Comparison of ENCODE assay signal across 17 mouse cellular contexts in genomic region chr15:103010847-103011555, GRCm38 (mm10). TPM values are rescaled to one million over a fixed set of nuclear protein-coding genes. Genes with fewer than 3 reads are reported as not detected.
A peak's percentile ranks its signal among the peaks of the same experiment; 100 is the strongest.
DNase-seq lines count a peak whose midpoint lies in the region; ATAC-seq and TF ChIP-seq lines count a peak whose summit lies in the region.
"Had no signal": no experiment of that assay in that cellular context is flagged by ENCODE, and none has a peak within 500 bp of the region (broad histone marks: within the 10 kb centered on the region; RNA-seq: fewer than 3 reads in every experiment).

No protein-coding gene starts in this region.

- TF ChIP-seq CTCF in small intestine, adult 2 months (IDR thresholded peaks at IDR 0.05; ENCODE audit: extremely low read depth, insufficient read length, insufficient replicate concordance, low read depth, low read length) = no peak

- H3K4me3 ChIP-seq in intestine, embryonic 15.5 days (replicated peaks) = peak overlapping the region; percentile 37
- peak overlapping the region; percentile 54 for H3K4me3 ChIP-seq in small intestine, adult 2 months (ENCODE audit: low read depth, low read length)
- H3K4me3 ChIP-seq: heart, adult 2 months; myocyte had no signal

- H3K27me3 ChIP-seq in intestine, embryonic 15.5 days (replicated peaks) = peaks cover 87% of the 10 kb centered on the region
- H3K27me3 ChIP-seq in small intestine, adult 2 months (ENCODE audit: control insufficient read depth, insufficient read depth, low read length) = peaks cover 71% of the 10 kb centered on the region
- H3K27me3 ChIP-seq: Patski had no signal

- no peak for ATAC-seq in intestine, embryonic 15.5 days
- ATAC-seq: forebrain, embryonic 16.5 days; inflammation-experienced regulatory T-cells, adult 6 months; Patski had no signal

- H3K9me3 ChIP-seq in intestine, embryonic 15.5 days = no peaks in the 10 kb centered on the region

- 9% methylated on average over 28 of the region's 28 CpGs for WGBS in intestine, embryonic 15.5 days
- 7% methylated on average over 28 of the region's 28 CpGs for WGBS in small intestine, adult 2 months

- peaks cover 28% of the 10 kb centered on the region for H3K4me1 ChIP-seq in intestine, embryonic 15.5 days (replicated peaks)
- peaks cover 2% of the 10 kb centered on the region for H3K4me1 ChIP-seq in small intestine, adult 2 months (ENCODE audit: control insufficient read depth, insufficient read depth, insufficient read length, low read length)

- DNase-seq in adrenal gland, adult (ENCODE audit: inconsistent age in 2 of 2, low spot score in 1 of 2) = peak; percentile 50 to 85
- no peak for DNase-seq in adrenal gland, postnatal 4 days (ENCODE audit: low spot score in 2 of 2)
- DNase-seq in kidney, postnatal 10 days = peak; percentile 33
- DNase-seq in kidney, adult 8-10 months = no peak
- DNase-seq in layer of hippocampus, postnatal 14 days (ENCODE audit: low spot score in 2 of 2) = no peak
- no peak for DNase-seq in MN1 (ENCODE audit: low spot score)
- DNase-seq: heart, adult 2 months; right cerebral cortex, postnatal 4 days; thymus, postnatal 4 days had no signal

- peak overlapping the region; percentile 61 for H3K4me2 ChIP-seq in intestine, embryonic 15.5 days (replicated peaks)

- H3K9ac ChIP-seq in intestine, embryonic 15.5 days = peak overlapping the region; percentile 52

- no peaks in the 10 kb centered on the region for H3K36me3 ChIP-seq in intestine, embryonic 15.5 days
- no peaks in the 10 kb centered on the region for H3K36me3 ChIP-seq in small intestine, adult 2 months (ENCODE audit: control insufficient read depth, insufficient read depth, low read length)

- no peak for TF ChIP-seq POLR2A in small intestine, adult 2 months (IDR thresholded peaks at IDR 0.05; ENCODE audit: low read depth, low read length)

- peak overlapping the region; percentile 82 for H3K27ac ChIP-seq in intestine, embryonic 15.5 days
- peak overlapping the region; percentile 68; the same call in 1 of the 2 replicates for H3K27ac ChIP-seq in small intestine, adult 2 months (ENCODE audit: insufficient read depth, low read depth, low read length)
- H3K27ac ChIP-seq: heart, adult 2 months; macrophage had no signal

RNA-seq across cellular contexts. Expression of gene Hoxc4, which starts 7.7 kb away (rescaled TPM):
- 10 to 100 TPM; 11.3 to 13.4 TPM for total RNA-seq in adrenal gland, postnatal 4 days (2021)
- polyA plus RNA-seq in intestine, embryonic 15.5 days (2015; fragmentation: Nextera tagmentation; extraction: Ambion mirVana) = 9.5 and 10.6 TPM in 2 replicates
- polyA plus RNA-seq in small intestine, adult 2 months (2012; rRNA removed) = 0.38 and 2.1 TPM in 2 replicates
- total RNA-seq in layer of hippocampus, postnatal 14 days (2021) = not detected
- total RNA-seq: heart, adult 2 months; left cerebral cortex, postnatal 25 days had no signal
- polyA plus RNA-seq: forebrain, embryonic 16.5 days; inflammation-experienced regulatory T-cells, adult 6 months; macrophage had no signal

RNA-seq across cellular contexts. Expression of gene Hoxc6, which starts 12.9 kb away (rescaled TPM):
- 10 to 100 TPM; 40.3 to 41.5 TPM for total RNA-seq in adrenal gland, postnatal 4 days (2021)
- polyA plus RNA-seq in intestine, embryonic 15.5 days (2015; fragmentation: Nextera tagmentation; extraction: Ambion mirVana) = 5.7 and 6.1 TPM in 2 replicates
- 0.05 and 5.0 TPM in 2 replicates for polyA plus RNA-seq in small intestine, adult 2 months (2012; rRNA removed)
- not detected for total RNA-seq in layer of hippocampus, postnatal 14 days (2021)
- total RNA-seq: heart, adult 2 months; left cerebral cortex, postnatal 25 days had no signal
- polyA plus RNA-seq: forebrain, embryonic 16.5 days; heart, adult 2 months; inflammation-experienced regulatory T-cells, adult 6 months; macrophage had no signal

RNA-seq across cellular contexts. Expression of gene Hoxc8, which starts 20.6 kb away (rescaled TPM):
- 10 to 100 TPM; 22.2 to 22.7 TPM for total RNA-seq in adrenal gland, postnatal 4 days (2021)
- polyA plus RNA-seq in intestine, embryonic 15.5 days (2015; fragmentation: Nextera tagmentation; extraction: Ambion mirVana) = 6.2 and 7.0 TPM in 2 replicates
- 1.8 TPM in 1 of 2 replicates, not detected in the other for polyA plus RNA-seq in small intestine, adult 2 months (2012; rRNA removed)
- total RNA-seq in layer of hippocampus, postnatal 14 days (2021) = not detected
- total RNA-seq: heart, adult 2 months; left cerebral cortex, postnatal 25 days had no signal
- polyA plus RNA-seq: forebrain, embryonic 16.5 days; heart, adult 2 months; macrophage had no signal

RNA-seq across cellular contexts. Expression of gene Hoxc9, which starts 34.8 kb away (rescaled TPM):
- total RNA-seq in adrenal gland, postnatal 4 days (2021) = 1 to 10 TPM; 3.0 to 4.8 TPM
- polyA plus RNA-seq in intestine, embryonic 15.5 days (2015; fragmentation: Nextera tagmentation; extraction: Ambion mirVana) = 1.3 and 1.4 TPM in 2 replicates
- polyA plus RNA-seq in small intestine, adult 2 months (2012; rRNA removed) = 0.22 TPM in 1 of 2 replicates, not detected in the other
- total RNA-seq in layer of hippocampus, postnatal 14 days (2021) = not detected
- total RNA-seq: heart, adult 2 months; left cerebral cortex, postnatal 25 days had no signal
- polyA plus RNA-seq: forebrain, embryonic 16.5 days; heart, adult 2 months; inflammation-experienced regulatory T-cells, adult 6 months; macrophage had no signal

RNA-seq across cellular contexts. Expression of gene Hoxc5, which starts 43.8 kb away (rescaled TPM):
- 1 to 10 TPM; 7.9 to 8.0 TPM for total RNA-seq in adrenal gland, postnatal 4 days (2021)
- 7.7 and 10.1 TPM in 2 replicates for polyA plus RNA-seq in intestine, embryonic 15.5 days (2015; fragmentation: Nextera tagmentation; extraction: Ambion mirVana)
- 0.28 and 1.7 TPM in 2 replicates for polyA plus RNA-seq in small intestine, adult 2 months (2012; rRNA removed)
- not detected for total RNA-seq in layer of hippocampus, postnatal 14 days (2021)
- total RNA-seq: heart, adult 2 months; left cerebral cortex, postnatal 25 days had no signal
- polyA plus RNA-seq: forebrain, embryonic 16.5 days; inflammation-experienced regulatory T-cells, adult 6 months; macrophage had no signal

Comparison
In these comparisons a context has a peak if more than half of its experiments do, and no peak if none do; other contexts are left out.
1. DNase-seq: peak in adrenal gland, adult (2 of 2) and kidney, postnatal 10 days (single experiment); none in adrenal gland, postnatal 4 days (0 of 2), kidney, adult 8-10 months (0 of 2), layer of hippocampus, postnatal 14 days (0 of 2) and MN1 (single experiment).
2. RNA of gene Hoxc4, which starts 7.7 kb away (total RNA-seq): 11.3 to 13.4 TPM in adrenal gland, postnatal 4 days; not detected in layer of hippocampus, postnatal 14 days; every median in the first group is over 10 times any median in the second.
3. RNA of gene Hoxc6, which starts 12.9 kb away (total RNA-seq): 40.3 to 41.5 TPM in adrenal gland, postnatal 4 days; not detected in layer of hippocampus, postnatal 14 days; every median in the first group is over 10 times any median in the second.
4. RNA of gene Hoxc8, which starts 20.6 kb away (total RNA-seq): 22.2 to 22.7 TPM in adrenal gland, postnatal 4 days; not detected in layer of hippocampus, postnatal 14 days; every median in the first group is over 10 times any median in the second.